In genomic region chr14:45602002-45602401, GRCm38 (mm10) we compare ENCODE assay signal across 10 mouse cellular contexts. TPM values are rescaled to one million over a fixed set of nuclear protein-coding genes. Genes with fewer than 3 reads are reported as not detected.
A peak's percentile ranks its signal among the peaks of the same experiment; 100 is the strongest.
DNase-seq lines count a peak whose midpoint lies in the region; ATAC-seq and TF ChIP-seq lines count a peak whose summit lies in the region.
"Had no signal": no experiment of that assay in that cellular context is flagged by ENCODE, and none has a peak within 500 bp of the region (broad histone marks: within the 10 kb centered on the region; RNA-seq: fewer than 3 reads in every experiment).

No protein-coding gene starts in this region.

- DNase-seq in embryonic facial prominence, embryonic 11.5 days (ENCODE audit: low spot score), result peak; percentile 68
- DNase-seq in embryonic facial prominence, embryonic 10.5 days (ENCODE audit: low spot score), result no peak
- DNase-seq in lung, embryonic 14.5 days, result peak; percentile 80
- DNase-seq in lung, adult 18-20 months, result no peak
- peak; percentile 36 to 39 for DNase-seq in heart, postnatal 10 days
- no peak for DNase-seq in gastrocnemius, postnatal 36 days
- no peak for DNase-seq in adrenal gland, postnatal 4 days (ENCODE audit: low spot score in 2 of 2)

- WGBS in embryonic facial prominence, embryonic 11.5 days, result 57% methylated on average over 3 of the region's 3 CpGs
- WGBS in embryonic facial prominence, embryonic 10.5 days, result 58% methylated on average over 3 of the region's 3 CpGs
- 60% methylated on average over 3 of the region's 3 CpGs for WGBS in lung, embryonic 14.5 days
- 41% methylated on average over 3 of the region's 3 CpGs for WGBS in neural tube, embryonic 15.5 days

- ATAC-seq in embryonic facial prominence, embryonic 11.5 days (replicated peaks; ENCODE audit: insufficient number of reproducible peaks, low FRiP score, low TSS enrichment, low read depth), result no peak
- 0 out of 2 replicates have a peak, but pooled peaks have one; percentile 47 for ATAC-seq in lung, embryonic 14.5 days (ENCODE audit: insufficient read depth)
- ATAC-seq in neural tube, embryonic 15.5 days (ENCODE audit: low FRiP score), result peak; percentile 70; the same call in 1 of the 2 replicates

- no peaks in the 10 kb centered on the region for H3K4me1 ChIP-seq in embryonic facial prominence, embryonic 11.5 days (ENCODE audit: control insufficient read depth, insufficient read depth, low read length)
- no peaks in the 10 kb centered on the region for H3K4me1 ChIP-seq in embryonic facial prominence, embryonic 10.5 days
- no peaks in the 10 kb centered on the region for H3K4me1 ChIP-seq in lung, embryonic 14.5 days (ENCODE audit: insufficient read depth)
- 0 out of 2 replicates have a peak, but pooled peaks cover 3% of the 10 kb centered on the region for H3K4me1 ChIP-seq in neural tube, embryonic 15.5 days

- H3K4me3 ChIP-seq in embryonic facial prominence, embryonic 11.5 days (ENCODE audit: low read depth, low read length), result no peak overlapping the region
- no peak overlapping the region for H3K4me3 ChIP-seq in embryonic facial prominence, embryonic 10.5 days
- no peak overlapping the region for H3K4me3 ChIP-seq in lung, embryonic 14.5 days (ENCODE audit: low read depth, low read length)
- H3K4me3 ChIP-seq in neural tube, embryonic 15.5 days (replicated peaks), result no peak overlapping the region
- H3K4me3 ChIP-seq: myocyte had no signal

- no peak overlapping the region for H3K9ac ChIP-seq in embryonic facial prominence, embryonic 11.5 days (replicated peaks; ENCODE audit: low read length)
- H3K9ac ChIP-seq in lung, embryonic 14.5 days, result no peak overlapping the region
- no peak overlapping the region for H3K9ac ChIP-seq in neural tube, embryonic 15.5 days (replicated peaks)

- no peaks in the 10 kb centered on the region for H3K27me3 ChIP-seq in embryonic facial prominence, embryonic 11.5 days (ENCODE audit: control insufficient read depth, insufficient read depth, low read length)
- H3K27me3 ChIP-seq in embryonic facial prominence, embryonic 10.5 days (replicated peaks; ENCODE audit: low read depth, poor library complexity, severe bottlenecking), result no peaks in the 10 kb centered on the region
- H3K27me3 ChIP-seq in lung, embryonic 14.5 days (ENCODE audit: insufficient read depth, low read length), result no peaks in the 10 kb centered on the region
- no peaks in the 10 kb centered on the region for H3K27me3 ChIP-seq in neural tube, embryonic 15.5 days (replicated peaks)

- intact Hi-C loops in heart, postnatal 10 days (cut with DNase I), result loop anchor here (1.0 kb wide), 1 partner anchor 179 kb away; no protein-coding TSS in a partner anchor
- intact Hi-C loops in gastrocnemius, postnatal 36 days (cut with DNase I), result loop anchor here (5.0 kb wide), 2 partner anchors 35 to 180 kb away; no protein-coding TSS in a partner anchor

- peak; percentile 81 for TF ChIP-seq CTCF in lung, embryonic 14.5 days (IDR thresholded peaks at IDR 0.05; ENCODE audit: low read depth)

- H3K4me2 ChIP-seq in embryonic facial prominence, embryonic 11.5 days (ENCODE audit: low read depth, low read length), result no peak overlapping the region
- no peak overlapping the region for H3K4me2 ChIP-seq in lung, embryonic 14.5 days
- H3K4me2 ChIP-seq in neural tube, embryonic 15.5 days, result no peak overlapping the region

- no peak overlapping the region for H3K27ac ChIP-seq in embryonic facial prominence, embryonic 11.5 days (replicated peaks; ENCODE audit: low read depth, low read length)
- no peak overlapping the region; the same call in 1 of the 2 replicates for H3K27ac ChIP-seq in embryonic facial prominence, embryonic 10.5 days (replicated peaks)
- H3K27ac ChIP-seq in lung, embryonic 14.5 days (ENCODE audit: low read depth), result no peak overlapping the region
- peak overlapping the region; percentile 54 for H3K27ac ChIP-seq in neural tube, embryonic 15.5 days (replicated peaks)

- H3K9me3 ChIP-seq in embryonic facial prominence, embryonic 11.5 days (replicated peaks; ENCODE audit: control insufficient read depth, low read length), result no peaks in the 10 kb centered on the region
- no peaks in the 10 kb centered on the region for H3K9me3 ChIP-seq in embryonic facial prominence, embryonic 10.5 days
- H3K9me3 ChIP-seq in lung, embryonic 14.5 days (ENCODE audit: low read depth, low read length), result no peaks in the 10 kb centered on the region
- H3K9me3 ChIP-seq in neural tube, embryonic 15.5 days (replicated peaks), result no peaks in the 10 kb centered on the region
- H3K9me3 ChIP-seq: G1E had no signal

- no peaks in the 10 kb centered on the region for H3K36me3 ChIP-seq in embryonic facial prominence, embryonic 11.5 days (replicated peaks; ENCODE audit: control insufficient read depth, insufficient read depth, low read depth, low read length)
- H3K36me3 ChIP-seq in embryonic facial prominence, embryonic 10.5 days (replicated peaks), result peaks cover 5% of the 10 kb centered on the region
- H3K36me3 ChIP-seq in lung, embryonic 14.5 days (ENCODE audit: insufficient read depth), result peaks cover 9% of the 10 kb centered on the region; the same call in 1 of the 2 replicates
- peaks cover 33% of the 10 kb centered on the region for H3K36me3 ChIP-seq in neural tube, embryonic 15.5 days

RNA-seq across cellular contexts. Expression of gene Ddhd1, which starts 55.9 kb away (rescaled TPM):
- polyA plus RNA-seq in embryonic facial prominence, embryonic 11.5 days (2014; fragmentation: Nextera tagmentation; extraction: Ambion mirVana), result 6.9 and 7.0 TPM in 2 replicates
- 5.0 and 5.4 TPM in 2 replicates for polyA plus RNA-seq in embryonic facial prominence, embryonic 10.5 days (2016; fragmentation: Nextera tagmentation; extraction: Ambion mirVana)
- polyA plus RNA-seq in lung, embryonic 14.5 days (2014; fragmentation: Nextera tagmentation; extraction: Ambion mirVana), result 7.2 and 8.5 TPM in 2 replicates
- 10 to 100 TPM; 12.7 TPM for total RNA-seq in heart, postnatal 10 days (2021)
- polyA plus RNA-seq in neural tube, embryonic 15.5 days (2015; fragmentation: Nextera tagmentation; extraction: Ambion mirVana), result 20.0 and 20.1 TPM in 2 replicates
- 1 to 10 TPM; 2.7 to 3.3 TPM for total RNA-seq in gastrocnemius, postnatal 36 days (2021)
- total RNA-seq in adrenal gland, postnatal 4 days (2021), result 10 to 100 TPM; 17.5 to 24.2 TPM

Comparison
In these comparisons a context has a peak if more than half of its experiments do, and no peak if none do; other contexts are left out.
1. DNase-seq: peak in embryonic facial prominence, embryonic 11.5 days (single experiment), lung, embryonic 14.5 days (single experiment) and heart, postnatal 10 days (2 of 2); none in embryonic facial prominence, embryonic 10.5 days (single experiment), lung, adult 18-20 months (0 of 2), gastrocnemius, postnatal 36 days (0 of 2) and adrenal gland, postnatal 4 days (0 of 2).